Mouse (Mus musculus): Measurements from ENCODE around the gene Top2a.

Top2a gene

DNA sequence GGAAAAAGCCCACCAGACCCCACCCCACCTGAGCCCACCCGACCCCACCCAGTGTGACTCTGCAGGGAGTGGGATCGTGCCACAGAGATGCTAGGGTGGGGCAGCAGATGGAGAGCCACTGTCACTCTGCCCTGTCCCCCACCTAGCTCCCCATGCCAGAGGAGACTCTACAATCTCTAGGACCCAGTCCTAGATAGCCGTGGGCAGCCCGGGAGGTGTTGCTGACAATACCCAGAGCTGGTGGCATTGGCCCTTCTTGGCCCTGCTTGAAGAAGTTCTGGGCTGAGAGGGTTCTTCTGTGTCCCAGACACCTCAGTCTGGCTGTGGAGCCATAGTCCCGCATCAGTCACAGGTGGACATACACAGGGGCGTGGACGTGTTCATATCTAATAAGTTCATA, 38.4 kb downstream of the Top2a start:
- in situ Hi-C loops (cut with MboI, MseI), result no loop called here

DNA sequence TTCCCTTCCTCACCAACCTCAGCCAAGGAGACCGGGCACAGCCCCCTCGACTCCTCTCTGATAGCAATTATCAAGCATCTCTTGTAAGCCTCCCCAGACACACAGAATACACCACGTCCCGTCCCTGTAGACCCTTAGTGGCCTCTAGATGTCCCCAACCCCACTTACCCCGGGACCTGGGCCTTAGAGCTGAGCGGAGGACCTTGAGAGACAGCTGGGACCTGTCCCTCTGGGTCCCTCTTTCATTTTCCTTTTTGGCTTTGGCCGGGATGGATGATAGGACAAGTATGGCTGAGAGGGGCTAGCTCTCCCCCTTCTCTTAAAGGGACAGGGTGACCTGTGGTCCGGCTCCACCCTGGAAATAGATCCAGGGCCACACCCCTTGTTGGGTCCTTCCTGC, 40.4 kb downstream of the Top2a start:
- in situ Hi-C loops (cut with MboI, MseI), result no loop called here

DNA sequence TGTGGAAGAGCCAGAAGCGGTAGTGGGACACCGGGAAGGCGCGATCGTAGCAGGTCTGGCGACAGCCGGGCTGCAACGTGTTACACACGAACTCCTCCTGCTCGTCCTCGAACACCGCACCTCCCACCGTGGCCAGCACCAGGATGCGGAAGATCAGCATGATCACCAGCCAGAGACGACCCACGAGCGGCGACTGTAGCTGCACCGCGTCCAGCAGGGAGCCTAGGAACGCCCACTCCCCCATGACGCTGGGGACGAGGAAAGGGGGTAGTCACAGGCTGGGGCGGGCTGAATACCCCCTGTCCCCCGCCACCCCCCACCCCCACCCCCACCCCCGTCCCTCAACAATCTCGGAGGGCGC, 41.2 kb downstream of the Top2a start, which contains the start of gene Gjd3:
Gene Gjd3 (minus strand): TSS at position 244 of the 361 bp plus-strand sequence.
- in situ Hi-C loops (cut with MboI, MseI), result no loop called here

DNA sequence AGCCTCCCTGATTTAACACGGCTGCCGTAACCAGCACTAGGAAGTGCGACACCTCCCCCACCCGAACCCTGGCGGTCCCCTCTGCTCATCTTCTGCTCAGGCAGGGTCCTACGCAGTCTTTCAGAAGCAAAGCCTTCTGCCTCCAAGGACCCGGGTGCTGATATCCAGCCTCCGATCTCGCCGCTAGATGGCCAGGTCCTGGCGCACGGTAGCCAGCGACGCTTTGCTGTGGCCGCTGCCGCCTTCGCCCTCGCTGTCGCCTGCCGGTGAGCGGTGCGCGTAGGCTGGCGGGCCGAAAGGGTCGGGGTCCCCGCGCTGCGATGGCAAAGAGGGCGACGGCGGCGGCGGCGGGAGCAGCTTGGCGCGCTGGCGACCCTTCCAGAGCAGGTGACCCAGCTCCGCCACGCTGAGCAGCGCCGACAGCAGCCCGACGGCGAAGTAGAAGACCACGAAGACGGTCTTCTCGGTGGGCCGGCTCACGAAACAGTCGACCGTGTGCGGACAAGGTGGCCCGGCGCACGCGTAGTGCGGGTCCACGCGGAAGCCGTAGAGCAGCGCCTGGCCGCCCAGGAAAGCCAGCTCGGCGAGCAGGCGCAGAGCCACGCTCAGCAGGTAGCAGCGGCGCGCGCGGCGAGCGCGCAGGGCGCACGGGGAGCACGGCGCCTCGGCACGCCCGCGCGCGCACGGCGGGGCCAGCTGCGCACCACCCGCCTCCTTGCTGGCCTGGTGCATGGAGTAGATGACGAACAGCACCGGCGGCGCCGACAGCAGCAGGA, 41.8 kb downstream of the Top2a start:
- in situ Hi-C loops (cut with MboI, MseI), result no loop called here

DNA sequence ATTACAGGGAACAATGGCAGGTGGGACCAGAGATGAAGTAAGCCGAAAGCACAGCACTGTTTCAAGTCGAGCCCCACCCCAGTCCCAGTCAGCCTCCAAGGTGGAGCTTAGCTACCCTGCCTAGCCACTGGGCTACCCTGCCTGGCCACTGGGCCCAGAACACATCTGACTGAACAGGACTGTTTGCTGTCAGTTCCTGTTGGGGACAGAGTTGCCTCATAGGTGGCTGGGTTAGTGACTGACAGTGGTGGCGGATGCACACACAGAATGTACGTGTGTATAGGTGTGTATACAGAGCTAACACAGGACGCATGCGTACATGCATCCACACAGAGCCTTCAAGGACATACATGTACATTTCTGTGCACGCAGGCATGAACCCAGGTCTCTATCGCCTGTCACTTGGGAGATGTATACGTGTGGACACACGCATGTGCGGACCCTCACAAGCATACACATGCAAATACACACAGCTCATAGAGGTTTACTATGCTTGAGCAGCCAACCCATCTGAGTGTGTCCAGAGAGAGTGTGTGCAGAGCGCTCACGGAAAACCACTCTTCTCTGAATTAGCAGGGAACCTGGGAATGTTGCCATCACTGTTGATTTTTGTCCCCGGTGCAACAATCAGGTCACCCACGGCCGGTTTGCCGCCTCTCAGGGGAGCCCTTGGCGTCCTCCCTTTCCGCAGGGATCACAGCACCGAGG, 42.5 kb downstream of the Top2a start:
- in situ Hi-C loops (cut with MboI, MseI), result no loop called here

DNA sequence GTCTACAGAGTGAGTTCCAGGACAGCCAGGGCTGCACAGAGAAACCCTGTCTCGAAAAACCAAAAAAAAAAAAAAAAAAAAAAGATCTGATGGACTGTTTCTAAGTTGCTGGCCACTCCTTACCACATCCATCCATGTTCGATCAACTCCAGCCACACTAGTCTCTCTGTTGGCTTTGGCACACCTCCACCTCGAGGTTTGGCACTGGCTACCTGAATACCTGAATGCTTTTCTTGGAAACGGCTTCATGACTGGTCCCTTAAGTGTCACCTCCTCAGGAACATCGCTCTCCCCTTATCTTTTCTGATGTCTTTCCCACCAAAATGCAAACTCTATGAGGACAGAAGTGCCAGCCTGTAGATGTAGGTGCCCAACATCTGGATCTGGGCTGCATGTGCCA, 44.6 kb downstream of the Top2a start:
- in situ Hi-C loops (cut with MboI, MseI), result no loop called here

DNA sequence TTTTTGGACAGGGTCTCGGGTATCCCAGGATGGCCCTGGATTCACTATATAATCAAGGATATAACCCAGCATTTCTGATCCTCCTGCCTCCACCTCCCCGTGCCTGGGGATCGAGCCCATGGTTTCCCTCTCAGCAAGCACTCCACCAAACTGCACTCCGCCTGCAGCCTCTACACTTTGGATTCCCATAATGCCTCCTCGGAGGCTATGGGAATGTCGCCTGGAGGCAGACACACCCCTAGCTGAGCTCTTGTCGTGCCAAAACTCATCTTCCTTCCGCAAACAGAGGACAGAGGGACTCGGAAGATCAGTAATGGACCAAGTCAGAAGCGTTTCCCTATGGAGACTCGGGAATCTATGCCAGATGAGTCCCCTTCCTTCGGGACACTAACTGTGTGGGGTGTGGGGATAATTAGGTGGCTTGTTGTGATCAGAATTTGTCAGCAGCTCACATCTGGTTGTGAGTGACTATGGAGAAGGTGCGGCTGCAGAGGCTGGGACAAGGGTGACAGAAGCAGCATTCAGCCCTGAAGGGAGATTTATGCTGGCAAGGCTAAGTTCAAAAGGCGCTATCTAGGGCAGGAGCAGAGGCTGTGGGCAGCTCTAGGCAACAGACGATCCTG, 45.4 kb downstream of the Top2a start:
- in situ Hi-C loops (cut with MboI, MseI), result no loop called here

DNA sequence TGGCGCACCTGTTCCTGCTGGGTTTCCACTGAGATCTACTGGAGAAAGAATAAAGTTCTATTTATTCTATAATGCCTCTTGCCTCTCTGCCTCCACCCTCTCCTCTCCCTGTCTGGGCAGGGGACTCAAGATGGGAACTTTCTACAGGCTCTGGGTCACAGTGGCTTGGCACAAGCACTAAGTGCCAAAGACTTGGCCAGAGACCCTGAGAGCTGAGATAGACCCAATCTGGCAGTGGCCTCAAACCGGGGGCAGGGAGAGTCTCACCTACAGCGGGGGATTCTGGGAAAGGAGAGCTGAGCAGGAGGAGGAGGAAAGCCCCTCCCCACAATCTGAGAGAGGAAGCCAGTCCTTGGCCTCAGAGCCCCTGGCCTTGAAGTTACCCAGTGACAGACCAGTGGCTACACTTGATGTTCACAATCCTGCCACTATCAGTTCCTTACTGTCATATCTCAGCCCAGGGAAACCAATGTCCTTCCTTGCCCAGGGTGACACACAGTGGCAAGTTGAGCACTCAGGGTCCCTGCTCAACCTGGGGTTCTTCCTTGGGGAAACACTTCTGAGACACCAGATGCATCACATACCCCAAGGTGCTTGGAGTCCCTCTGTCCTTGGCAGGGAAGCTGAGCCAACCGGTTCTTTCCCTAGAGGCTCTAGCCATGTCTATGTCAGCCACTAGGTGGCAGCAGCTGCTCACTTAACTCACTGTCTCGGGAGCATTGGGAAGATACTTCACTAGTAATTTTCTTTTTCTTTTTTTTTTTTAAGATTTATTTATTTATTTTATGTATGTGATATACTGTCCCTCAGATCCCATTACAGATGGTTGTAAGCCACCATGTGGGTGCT, 48.9 kb downstream of the Top2a start:
- in situ Hi-C loops (cut with MboI, MseI), result loop anchor here (5.0 kb wide), 1 partner anchor 38 kb away; no protein-coding TSS in a partner anchor

DNA sequence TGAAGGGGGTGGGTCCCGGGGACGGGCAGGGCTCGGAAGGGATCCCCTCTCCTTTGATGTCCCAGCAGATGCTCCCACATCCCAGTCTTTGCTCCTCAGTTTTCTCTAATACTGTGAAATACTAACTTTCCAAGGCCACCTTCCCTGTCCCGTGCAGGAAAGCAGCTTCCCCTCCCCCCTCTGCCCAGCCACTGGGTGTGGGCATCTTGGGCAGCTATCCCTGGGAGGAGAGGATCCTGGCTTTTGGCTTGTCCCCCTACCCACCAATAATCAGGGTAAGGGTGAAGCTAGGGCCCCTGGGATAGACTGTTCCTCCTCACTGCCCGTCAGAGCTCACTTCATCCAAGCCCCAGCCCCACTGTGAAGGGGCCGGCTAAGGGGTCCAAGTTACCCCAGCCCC, 49.8 kb downstream of the Top2a start:
- in situ Hi-C loops (cut with MboI, MseI), result loop anchor here (5.0 kb wide), 1 partner anchor 37 kb away; no protein-coding TSS in a partner anchor

DNA sequence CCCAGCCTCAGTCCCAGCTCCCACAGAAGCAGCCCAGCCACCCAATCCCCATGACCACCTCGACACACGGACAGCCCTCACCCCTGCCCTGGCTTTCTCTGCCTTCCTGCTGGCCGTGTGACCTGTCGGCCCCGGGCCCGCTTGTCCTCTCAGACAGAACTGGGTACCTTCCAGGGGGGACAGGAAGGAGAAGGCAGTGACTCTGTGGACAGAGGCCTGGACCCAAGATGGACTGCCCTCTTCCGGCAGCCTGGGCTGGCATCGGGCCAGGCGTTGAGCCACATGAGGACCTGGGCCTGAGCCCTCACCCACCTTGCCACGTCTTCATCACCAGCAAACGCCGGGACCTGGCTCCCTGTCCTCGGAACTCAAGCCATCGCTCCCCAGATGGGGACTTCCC, 50.4 kb downstream of the Top2a start:
- in situ Hi-C loops (cut with MboI, MseI), result loop anchor here (5.0 kb wide), 1 partner anchor 36 kb away; no protein-coding TSS in a partner anchor

DNA sequence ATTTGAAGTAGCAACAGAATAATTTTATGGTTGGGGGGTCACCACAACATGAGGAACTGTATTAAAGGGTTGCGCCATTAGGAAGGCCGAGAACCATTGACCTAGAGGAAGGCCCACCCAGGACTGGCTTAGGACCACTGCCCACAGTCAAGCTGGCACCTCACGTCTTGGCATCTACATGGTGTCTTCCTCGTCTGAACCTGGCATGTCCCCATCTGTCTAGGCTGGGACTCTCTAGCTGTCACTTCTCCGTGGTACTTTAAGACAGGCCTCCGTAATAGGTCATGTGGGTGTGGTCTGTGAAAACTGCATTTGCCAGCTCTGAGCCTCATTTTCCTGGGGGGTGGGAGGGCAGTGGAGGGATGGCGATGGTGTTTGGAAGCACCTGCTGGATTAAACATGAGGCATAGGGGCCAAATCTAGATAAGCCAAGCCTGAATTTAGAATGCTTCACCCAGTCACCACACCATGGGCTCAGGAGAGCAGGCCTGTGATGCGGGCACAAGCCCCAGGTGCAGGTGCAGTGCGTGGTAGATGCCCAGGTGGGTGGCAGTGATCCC, 51.1 kb downstream of the Top2a start:
- in situ Hi-C loops (cut with MboI, MseI), result loop anchor here (5.0 kb wide), 1 partner anchor 36 kb away; no protein-coding TSS in a partner anchor

DNA sequence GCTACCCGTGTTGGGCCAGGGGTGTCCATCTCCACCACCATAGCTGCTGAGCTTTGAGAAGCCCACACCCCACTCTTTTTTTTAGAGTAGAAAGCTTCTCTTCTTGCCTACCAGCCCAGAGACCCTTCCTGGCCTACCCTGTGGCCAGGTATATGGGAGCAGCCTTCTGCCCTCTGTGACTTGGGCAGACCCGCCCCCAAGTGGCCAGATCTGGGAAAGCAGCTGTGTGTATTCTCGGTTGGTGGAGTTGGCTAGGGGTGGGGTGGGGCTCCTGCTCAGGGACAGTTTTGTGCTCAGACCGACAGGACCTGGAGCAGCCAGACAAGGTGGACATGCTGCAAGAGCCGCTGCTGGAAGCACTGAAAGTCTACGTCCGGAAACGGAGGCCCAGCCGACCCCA, 51.8 kb downstream of the Top2a start:
- in situ Hi-C loops (cut with MboI, MseI), result loop anchor here (5.0 kb wide), 1 partner anchor 35 kb away; no protein-coding TSS in a partner anchor

DNA sequence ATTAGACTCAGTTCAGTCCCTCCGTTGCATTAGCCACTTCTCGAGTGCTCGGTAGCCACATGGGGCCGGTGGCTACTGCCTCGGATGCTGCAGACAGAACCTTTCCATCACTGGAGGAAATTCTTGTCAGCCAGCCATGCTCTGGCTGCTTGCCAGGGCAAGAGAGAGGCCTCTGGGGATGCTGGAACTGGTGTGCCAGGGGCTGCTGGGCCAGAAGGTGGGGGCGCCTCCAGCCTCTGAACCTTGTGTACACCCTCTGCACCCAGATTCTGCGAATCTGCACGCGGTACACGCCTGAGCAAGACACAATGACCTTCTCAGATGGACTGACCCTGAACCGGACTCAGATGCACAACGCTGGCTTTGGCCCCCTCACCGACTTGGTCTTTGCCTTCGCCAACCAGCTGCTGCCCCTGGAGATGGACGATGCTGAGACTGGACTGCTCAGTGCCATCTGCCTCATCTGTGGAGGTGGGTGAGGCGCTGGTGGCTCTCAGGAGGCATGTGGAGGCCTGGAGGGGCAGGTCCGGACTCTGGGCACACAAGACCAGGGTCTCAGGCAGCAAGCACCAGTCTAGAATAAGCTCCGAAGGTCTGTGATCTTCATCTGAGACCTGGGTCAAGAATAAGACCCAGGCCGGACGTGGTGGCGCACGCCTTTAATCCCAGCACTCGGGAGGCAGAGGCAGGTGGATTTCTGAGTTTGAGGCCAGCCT, 52.5 kb downstream of the Top2a start:
- in situ Hi-C loops (cut with MboI, MseI), result loop anchor here (5.0 kb wide), 1 partner anchor 34 kb away; no protein-coding TSS in a partner anchor

DNA sequence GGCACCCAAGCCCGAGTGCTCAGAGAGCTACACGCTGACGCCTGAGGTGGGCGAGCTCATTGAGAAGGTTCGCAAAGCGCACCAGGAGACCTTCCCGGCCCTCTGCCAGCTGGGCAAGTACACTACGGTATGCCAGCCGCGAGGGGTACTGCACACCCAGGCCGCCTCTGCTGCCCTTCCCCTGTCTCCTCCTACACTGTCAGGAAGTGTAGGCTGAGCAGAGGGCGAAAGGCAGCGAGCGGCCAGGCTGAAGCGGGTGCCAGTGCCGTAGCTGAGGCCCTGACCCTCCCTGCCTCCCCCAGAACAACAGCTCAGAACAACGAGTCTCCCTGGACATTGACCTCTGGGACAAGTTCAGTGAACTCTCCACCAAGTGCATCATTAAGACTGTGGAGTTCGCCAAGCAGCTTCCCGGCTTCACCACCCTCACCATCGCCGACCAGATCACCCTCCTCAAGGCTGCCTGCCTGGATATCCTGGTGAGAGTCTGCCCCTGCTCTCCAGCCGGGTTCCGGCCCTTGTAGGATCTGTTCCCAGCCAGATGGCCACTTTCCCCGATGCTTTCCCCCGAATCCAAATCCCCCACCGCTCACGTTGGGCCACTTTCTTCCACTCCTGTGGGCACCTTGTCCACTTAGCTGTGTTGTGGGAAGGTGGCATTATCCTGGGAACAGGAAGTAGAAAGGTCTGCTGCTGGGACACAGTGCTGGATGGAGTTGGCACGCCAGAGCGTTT, 53.6 kb downstream of the Top2a start:
- in situ Hi-C loops (cut with MboI, MseI), result loop anchor here (5.0 kb wide), 1 partner anchor 33 kb away; no protein-coding TSS in a partner anchor

DNA sequence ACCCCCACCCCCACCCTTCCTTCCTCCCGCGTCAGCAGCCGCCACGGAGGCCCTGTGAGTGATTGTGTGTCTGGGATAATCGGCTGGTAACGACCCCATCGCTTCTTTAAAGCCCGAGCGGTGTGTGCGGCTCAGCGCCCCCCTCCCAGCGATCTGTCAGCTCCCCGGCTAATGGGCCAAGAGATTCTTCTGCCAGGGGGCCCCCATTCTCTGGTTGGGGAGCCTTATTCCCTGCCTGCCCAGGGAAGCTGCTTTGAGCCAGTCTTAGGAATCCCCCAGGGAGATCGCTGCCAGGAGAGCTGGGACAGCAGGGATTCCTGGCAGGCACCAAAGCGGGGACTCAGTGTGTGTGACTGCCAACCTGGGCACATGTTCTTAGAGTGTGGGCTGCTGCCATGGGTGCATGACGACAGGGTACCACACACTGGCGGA, 54.5 kb downstream of the Top2a start:
- in situ Hi-C loops (cut with MboI, MseI), result no loop called here

DNA sequence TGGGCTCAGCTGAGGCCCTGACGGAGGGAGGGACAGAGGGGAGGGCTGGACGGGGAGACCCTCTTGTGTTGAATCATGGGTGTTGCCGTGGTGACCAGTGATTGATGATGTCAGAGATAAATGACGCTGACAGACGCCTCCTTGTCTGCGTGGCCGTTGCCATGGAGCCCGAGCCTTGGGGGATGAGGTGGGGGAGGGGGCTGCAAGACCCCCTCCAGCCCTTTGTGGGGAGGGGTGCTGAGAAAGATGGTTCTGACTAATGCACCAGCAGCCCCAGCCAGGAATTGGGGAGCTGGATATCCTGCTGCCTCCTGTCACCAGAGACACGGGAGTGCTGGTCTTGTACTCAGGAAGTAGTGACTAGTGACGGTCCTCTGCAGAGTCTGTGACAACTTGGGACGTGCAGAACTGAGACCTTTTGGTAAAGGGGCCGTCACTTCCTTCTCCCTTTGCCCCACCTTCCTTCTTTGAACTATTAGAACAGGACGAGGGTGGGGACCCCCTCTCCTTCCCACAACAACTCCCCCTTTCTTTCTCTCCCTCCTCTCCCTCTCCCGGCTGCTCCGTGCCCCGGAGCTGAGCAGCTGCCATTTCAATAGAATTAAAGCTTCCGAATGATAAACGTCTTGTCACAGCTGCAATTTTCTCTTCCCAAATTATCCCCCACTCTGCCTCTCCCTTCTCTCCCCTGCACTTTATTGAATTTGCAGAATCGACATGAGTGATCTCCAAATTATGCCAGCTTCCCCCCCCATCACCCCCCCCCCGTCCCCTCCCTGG, 55.1 kb downstream of the Top2a start:
- in situ Hi-C loops (cut with MboI, MseI), result no loop called here

DNA sequence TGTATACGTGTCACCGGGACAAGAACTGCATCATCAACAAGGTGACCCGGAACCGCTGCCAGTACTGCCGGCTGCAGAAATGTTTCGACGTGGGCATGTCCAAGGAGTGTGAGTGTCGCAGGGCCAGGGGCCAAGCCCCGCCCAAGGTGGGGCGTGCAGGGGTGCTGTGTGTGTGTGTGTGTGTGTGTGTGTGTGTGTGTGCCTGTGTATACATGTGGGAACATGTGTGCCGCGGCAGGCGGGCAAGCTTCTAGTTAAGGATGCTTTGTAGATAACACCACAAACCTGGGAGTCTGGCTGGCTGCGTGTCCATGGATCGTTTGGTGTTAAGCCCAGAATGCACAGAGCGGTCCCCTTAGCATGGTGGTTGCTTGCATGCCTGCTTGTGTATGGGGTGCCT, 55.9 kb downstream of the Top2a start:
- in situ Hi-C loops (cut with MboI, MseI), result no loop called here

DNA sequence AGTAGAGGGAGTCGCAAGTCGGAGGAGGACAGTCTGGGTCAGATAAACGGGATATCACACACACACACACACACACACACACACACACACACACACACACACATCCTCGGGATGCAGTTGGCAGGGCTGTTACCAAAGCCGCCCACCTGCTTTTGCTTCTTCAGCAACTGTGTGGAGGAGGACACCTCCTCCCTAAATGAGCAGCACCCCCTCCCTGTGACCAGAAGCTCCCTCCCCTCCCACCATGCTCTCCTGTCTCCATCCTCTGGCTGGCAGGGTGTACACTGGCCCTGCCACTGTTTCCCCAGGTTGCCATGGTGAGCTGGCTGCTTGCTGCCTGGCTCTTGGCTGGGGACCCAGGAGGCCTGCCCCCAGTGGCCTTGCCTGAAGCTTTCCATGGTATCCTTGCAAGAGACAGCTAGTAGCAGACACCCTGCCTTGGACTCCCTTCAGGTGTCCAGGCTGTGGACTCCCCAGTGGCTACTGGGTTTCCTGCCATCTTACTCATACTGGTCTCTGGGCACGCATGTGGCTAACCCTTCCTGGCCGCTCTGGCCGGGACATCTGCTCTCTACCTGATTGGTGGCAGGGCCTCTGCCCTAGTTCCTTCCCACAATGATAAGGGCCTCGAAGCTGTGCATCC, 57.4 kb downstream of the Top2a start:
- in situ Hi-C loops (cut with MboI, MseI), result no loop called here

All from T-helper 1 cell (primary cell).